Mouse (Mus musculus) neural tube, embryonic 11.5 days (tissue): ENCODE results near the gene Edem2. TPM values are rescaled to one million over a fixed set of nuclear protein-coding genes. Genes with fewer than 3 reads are reported as not detected.

Experiments used
- polyA plus RNA-seq: library from polyadenylated mRNA; unstranded; fragments of >200 nt; fragmentation: Nextera tagmentation; extraction: Ambion mirVana; gene quantifications from 2 replicates; pipeline ENCODE4 v1.2.1, GENCODE M21; 2014

The Edem2 gene
- polyA plus RNA-seq, 1 experiment from 2014 or later = 36.0 TPM

Other genes starting within 250 kb of the Edem2 start
- gene Acss2, start 211.5 kb downstream of the Edem2 start, polyA plus RNA-seq = 22.0 and 28.8 TPM in 2 replicates
- 14.4 and 17.1 TPM in 2 replicates for gene Ggt7, start 211.2 kb downstream of the Edem2 start, polyA plus RNA-seq
- 15.5 and 15.7 TPM in 2 replicates for gene Gss, start 136.7 kb downstream of the Edem2 start, polyA plus RNA-seq
- gene Myh7b, start 118.3 kb downstream of the Edem2 start, polyA plus RNA-seq = 1.5 and 1.8 TPM in 2 replicates
- gene Trpc4ap, start 37.1 kb downstream of the Edem2 start, polyA plus RNA-seq = 155 and 166 TPM in 2 replicates
- not detected in 2 replicates for gene Gm17581, start 6.4 kb upstream of the Edem2 start, polyA plus RNA-seq
- 2.6 and 2.8 TPM in 2 replicates for gene Procr, start 21.6 kb upstream of the Edem2 start, polyA plus RNA-seq
- 4.3 and 5.7 TPM in 2 replicates for gene Mmp24, start 45.9 kb upstream of the Edem2 start, polyA plus RNA-seq
- gene BC029722, start 90.0 kb upstream of the Edem2 start, polyA plus RNA-seq = 11.1 and 12.2 TPM in 2 replicates
- gene Eif6, start 97.5 kb upstream of the Edem2 start, polyA plus RNA-seq = 199 TPM in 2 replicates
- 0.15 and 0.27 TPM in 2 replicates for gene Fam83c, start 105.4 kb upstream of the Edem2 start, polyA plus RNA-seq
- 84.7 and 88.6 TPM in 2 replicates for gene Uqcc1, start 200.8 kb upstream of the Edem2 start, polyA plus RNA-seq
- gene Gm15557, start 211.3 kb upstream of the Edem2 start, polyA plus RNA-seq = not detected in 2 replicates
- 1.1 and 1.7 TPM in 2 replicates for gene Gdf5, start 215.9 kb upstream of the Edem2 start, polyA plus RNA-seq
- 13.7 and 16.8 TPM in 2 replicates for gene Cep250, start 227.0 kb upstream of the Edem2 start, polyA plus RNA-seq